Mouse (Mus musculus): ENCODE data around the gene Zfand2a. TPM values are rescaled to one million over a fixed set of nuclear protein-coding genes. Genes with fewer than 3 reads are reported as not detected.

Gene Zfand2a
- polyA plus RNA-seq, 1 experiment from 2014 or later = 9.1 TPM

- Histone ChIP-seq H3K4me3 (ENCODE audit: low read depth, low read length) (no peak overlapping the region), H3K4me2 (ENCODE audit: low read depth, severe bottlenecking) (no peak overlapping the region), H3K36me3 (ENCODE audit: control insufficient read depth, insufficient read depth, low read length) (no peaks in the 10 kb centered on the region), H3K27ac (replicated peaks; ENCODE audit: low read depth, low read length) (no peak overlapping the region), H3K27me3 (ENCODE audit: control insufficient read depth, insufficient read depth, low read length) (no peaks in the 10 kb centered on the region), H3K9me3 (ENCODE audit: control insufficient read depth, low read length) (no peaks in the 10 kb centered on the region), H3K4me1 (ENCODE audit: control insufficient read depth, insufficient read depth, low read length) (no peaks in the 10 kb centered on the region), H3K9ac (ENCODE audit: low read length) (no peak overlapping the region)
- DNase-seq (ENCODE audit: low spot score) (no peak), ATAC-seq (ENCODE audit: insufficient number of reproducible peaks, low FRiP score, low TSS enrichment, low read depth) (no peak)
- WGBS = 91% methylated on average over 8 of the region's 8 CpGs
Measured at GRCm38 (mm10) chr5:139445258-139445657, 39.1 kb downstream of the Zfand2a start.

- no peaks in the 10 kb centered on the region for H3K36me3 ChIP-seq (ENCODE audit: control insufficient read depth, insufficient read depth, low read length)
- H3K4me1 ChIP-seq (ENCODE audit: control insufficient read depth, insufficient read depth, low read length) = no peaks in the 10 kb centered on the region
- H3K27me3 ChIP-seq (ENCODE audit: control insufficient read depth, insufficient read depth, low read length) = no peaks in the 10 kb centered on the region
- H3K9ac ChIP-seq (ENCODE audit: low read length) = no peak overlapping the region
- WGBS = 74% methylated on average over 4 of the region's 4 CpGs
- DNase-seq (ENCODE audit: low spot score) = no peak
- no peaks in the 10 kb centered on the region for H3K9me3 ChIP-seq (ENCODE audit: control insufficient read depth, low read length)
- no peak for ATAC-seq (ENCODE audit: insufficient number of reproducible peaks, low FRiP score, low TSS enrichment, low read depth)
- H3K4me3 ChIP-seq (ENCODE audit: low read depth, low read length) = no peak overlapping the region
- no peak overlapping the region for H3K4me2 ChIP-seq (ENCODE audit: low read depth, severe bottlenecking)
- no peak overlapping the region for H3K27ac ChIP-seq (replicated peaks; ENCODE audit: low read depth, low read length)
Measured at GRCm38 (mm10) chr5:139442962-139443361, 41.4 kb downstream of the Zfand2a start.

- H3K4me3 ChIP-seq (ENCODE audit: low read depth, low read length) = no peak overlapping the region
- H3K9me3 ChIP-seq (ENCODE audit: control insufficient read depth, low read length) = no peaks in the 10 kb centered on the region
- DNase-seq (ENCODE audit: low spot score) (no peak), ATAC-seq (ENCODE audit: insufficient number of reproducible peaks, low FRiP score, low TSS enrichment, low read depth) (no peak)
- H3K4me1 ChIP-seq (ENCODE audit: control insufficient read depth, insufficient read depth, low read length) = no peaks in the 10 kb centered on the region
- no peaks in the 10 kb centered on the region for H3K27me3 ChIP-seq (ENCODE audit: control insufficient read depth, insufficient read depth, low read length)
- no peaks in the 10 kb centered on the region for H3K36me3 ChIP-seq (ENCODE audit: control insufficient read depth, insufficient read depth, low read length)
- H3K4me2 ChIP-seq (ENCODE audit: low read depth, severe bottlenecking) = no peak overlapping the region
- no peak overlapping the region; the same call in 1 of the 2 replicates for H3K9ac ChIP-seq (ENCODE audit: low read length)
- 89% methylated on average over 12 of the region's 12 CpGs for WGBS
- no peak overlapping the region for H3K27ac ChIP-seq (replicated peaks; ENCODE audit: low read depth, low read length)
Measured at GRCm38 (mm10) chr5:139442428-139442827, 41.9 kb downstream of the Zfand2a start.

DNA sequence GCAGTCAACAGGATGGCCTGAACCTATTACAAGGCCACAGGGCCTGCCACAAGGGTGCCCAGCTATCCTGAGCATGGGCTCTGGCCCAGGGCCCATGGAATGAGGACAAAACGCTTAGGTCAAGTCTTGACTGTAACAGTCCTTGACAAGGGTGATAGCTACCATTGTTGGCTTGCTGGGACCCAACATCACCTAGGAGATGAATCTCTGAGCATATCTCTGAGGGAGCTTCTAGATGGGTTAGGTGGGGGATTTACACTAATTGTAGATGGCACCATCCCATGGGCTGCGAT, 42.7 kb downstream of the Zfand2a start:
- Histone ChIP-seq H3K36me3 (ENCODE audit: control insufficient read depth, insufficient read depth, low read length) (no peaks in the 10 kb centered on the region), H3K9ac (ENCODE audit: low read length) (no peak overlapping the region), H3K4me1 (ENCODE audit: control insufficient read depth, insufficient read depth, low read length) (no peaks in the 10 kb centered on the region), H3K4me2 (ENCODE audit: low read depth, severe bottlenecking) (no peak overlapping the region), H3K27ac (replicated peaks; ENCODE audit: low read depth, low read length) (no peak overlapping the region), H3K27me3 (ENCODE audit: control insufficient read depth, insufficient read depth, low read length) (no peaks in the 10 kb centered on the region), H3K4me3 (ENCODE audit: low read depth, low read length) (no peak overlapping the region), H3K9me3 (ENCODE audit: control insufficient read depth, low read length) (no peaks in the 10 kb centered on the region)
- no peak for DNase-seq (ENCODE audit: low spot score)
- 94% methylated on average over 2 of the region's 2 CpGs for WGBS
- ATAC-seq (ENCODE audit: insufficient number of reproducible peaks, low FRiP score, low TSS enrichment, low read depth) = no peak

- Histone ChIP-seq H3K4me2 (ENCODE audit: low read depth, severe bottlenecking) (no peak overlapping the region), H3K4me3 (ENCODE audit: low read depth, low read length) (no peak overlapping the region), H3K27ac (replicated peaks; ENCODE audit: low read depth, low read length) (no peak overlapping the region), H3K4me1 (ENCODE audit: control insufficient read depth, insufficient read depth, low read length) (no peaks in the 10 kb centered on the region), H3K9ac (ENCODE audit: low read length) (no peak overlapping the region), H3K9me3 (ENCODE audit: control insufficient read depth, low read length) (no peaks in the 10 kb centered on the region), H3K36me3 (ENCODE audit: control insufficient read depth, insufficient read depth, low read length) (no peaks in the 10 kb centered on the region), H3K27me3 (ENCODE audit: control insufficient read depth, insufficient read depth, low read length) (no peaks in the 10 kb centered on the region)
- ATAC-seq (ENCODE audit: insufficient number of reproducible peaks, low FRiP score, low TSS enrichment, low read depth) = no peak
- DNase-seq (ENCODE audit: low spot score) = no peak
- 93% methylated on average over 11 of the region's 11 CpGs for WGBS
Measured at GRCm38 (mm10) chr5:139440926-139441725, 43.2 kb downstream of the Zfand2a start.

DNA sequence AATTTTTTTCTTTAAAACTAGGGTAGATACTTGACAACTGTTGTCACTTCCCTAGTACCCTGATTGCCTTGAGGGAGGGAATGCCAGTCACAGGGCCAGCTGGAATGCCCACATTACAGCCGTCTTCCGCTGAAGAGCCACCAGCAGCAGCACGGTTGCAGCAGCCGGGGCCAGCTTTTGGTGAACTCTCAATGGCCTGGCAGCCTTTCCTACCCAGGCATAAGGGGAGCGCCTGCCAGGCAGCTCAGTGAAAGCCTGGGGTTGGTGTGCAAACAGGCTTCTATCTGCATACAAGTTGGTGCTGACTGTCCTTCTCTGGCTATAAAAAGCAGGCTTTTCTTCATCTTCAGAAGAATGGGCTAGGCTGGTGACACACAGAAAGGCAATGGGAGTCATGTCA, 43.9 kb downstream of the Zfand2a start:
- no peak overlapping the region for H3K27ac ChIP-seq (replicated peaks; ENCODE audit: low read depth, low read length)
- 94% methylated on average over 5 of the region's 5 CpGs for WGBS
- H3K27me3 ChIP-seq (ENCODE audit: control insufficient read depth, insufficient read depth, low read length) = no peaks in the 10 kb centered on the region
- H3K9ac ChIP-seq (ENCODE audit: low read length) = no peak overlapping the region
- no peaks in the 10 kb centered on the region for H3K36me3 ChIP-seq (ENCODE audit: control insufficient read depth, insufficient read depth, low read length)
- no peaks in the 10 kb centered on the region for H3K9me3 ChIP-seq (ENCODE audit: control insufficient read depth, low read length)
- DNase-seq (ENCODE audit: low spot score) = no peak
- no peak overlapping the region for H3K4me3 ChIP-seq (ENCODE audit: low read depth, low read length)
- ATAC-seq (ENCODE audit: insufficient number of reproducible peaks, low FRiP score, low TSS enrichment, low read depth) = no peak
- H3K4me2 ChIP-seq (ENCODE audit: low read depth, severe bottlenecking) = no peak overlapping the region
- H3K4me1 ChIP-seq (ENCODE audit: control insufficient read depth, insufficient read depth, low read length) = no peaks in the 10 kb centered on the region

GRCm38 (mm10) chr5:139438440-139438839, 45.9 kb downstream of the Zfand2a start:
- no peaks in the 10 kb centered on the region for H3K9me3 ChIP-seq (ENCODE audit: control insufficient read depth, low read length)
- ATAC-seq (ENCODE audit: insufficient number of reproducible peaks, low FRiP score, low TSS enrichment, low read depth) (no peak), DNase-seq (ENCODE audit: low spot score) (no peak)
- no peak overlapping the region for H3K27ac ChIP-seq (replicated peaks; ENCODE audit: low read depth, low read length)
- WGBS = 92% methylated on average over 12 of the region's 12 CpGs
- no peak overlapping the region for H3K9ac ChIP-seq (ENCODE audit: low read length)
- H3K4me2 ChIP-seq (ENCODE audit: low read depth, severe bottlenecking) = no peak overlapping the region
- no peaks in the 10 kb centered on the region for H3K27me3 ChIP-seq (ENCODE audit: control insufficient read depth, insufficient read depth, low read length)
- no peak overlapping the region for H3K4me3 ChIP-seq (ENCODE audit: low read depth, low read length)
- no peaks in the 10 kb centered on the region for H3K36me3 ChIP-seq (ENCODE audit: control insufficient read depth, insufficient read depth, low read length)
- no peaks in the 10 kb centered on the region for H3K4me1 ChIP-seq (ENCODE audit: control insufficient read depth, insufficient read depth, low read length)

DNA sequence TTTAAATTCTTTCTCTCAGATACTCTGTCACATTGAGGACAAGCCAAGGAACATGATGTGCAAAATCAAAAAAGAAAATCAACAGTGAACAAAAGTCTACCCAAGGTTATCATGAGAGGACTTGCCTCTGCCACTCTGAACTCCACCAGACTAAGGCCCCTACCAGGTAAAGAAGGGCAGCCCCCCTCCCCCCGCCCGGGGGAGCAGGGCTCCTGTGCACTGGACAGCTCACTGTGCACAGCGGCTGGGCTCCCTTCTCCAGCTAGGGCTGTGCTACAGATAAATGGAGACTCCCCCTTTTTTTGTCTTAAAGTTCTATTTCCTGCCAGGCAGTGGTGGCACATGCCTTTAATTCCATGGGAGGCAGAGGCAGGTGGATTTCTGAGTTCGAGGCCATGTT, 46.6 kb downstream of the Zfand2a start:
- 87% methylated on average over 4 of the region's 4 CpGs for WGBS
- no peaks in the 10 kb centered on the region for H3K4me1 ChIP-seq (ENCODE audit: control insufficient read depth, insufficient read depth, low read length)
- H3K4me3 ChIP-seq (ENCODE audit: low read depth, low read length) = no peak overlapping the region
- H3K9ac ChIP-seq (ENCODE audit: low read length) = no peak overlapping the region
- H3K36me3 ChIP-seq (ENCODE audit: control insufficient read depth, insufficient read depth, low read length) = no peaks in the 10 kb centered on the region
- DNase-seq (ENCODE audit: low spot score) = no peak
- no peak for ATAC-seq (ENCODE audit: insufficient number of reproducible peaks, low FRiP score, low TSS enrichment, low read depth)
- no peak overlapping the region for H3K4me2 ChIP-seq (ENCODE audit: low read depth, severe bottlenecking)
- no peak overlapping the region for H3K27ac ChIP-seq (replicated peaks; ENCODE audit: low read depth, low read length)
- no peaks in the 10 kb centered on the region for H3K27me3 ChIP-seq (ENCODE audit: control insufficient read depth, insufficient read depth, low read length)
- H3K9me3 ChIP-seq (ENCODE audit: control insufficient read depth, low read length) = no peaks in the 10 kb centered on the region

DNA sequence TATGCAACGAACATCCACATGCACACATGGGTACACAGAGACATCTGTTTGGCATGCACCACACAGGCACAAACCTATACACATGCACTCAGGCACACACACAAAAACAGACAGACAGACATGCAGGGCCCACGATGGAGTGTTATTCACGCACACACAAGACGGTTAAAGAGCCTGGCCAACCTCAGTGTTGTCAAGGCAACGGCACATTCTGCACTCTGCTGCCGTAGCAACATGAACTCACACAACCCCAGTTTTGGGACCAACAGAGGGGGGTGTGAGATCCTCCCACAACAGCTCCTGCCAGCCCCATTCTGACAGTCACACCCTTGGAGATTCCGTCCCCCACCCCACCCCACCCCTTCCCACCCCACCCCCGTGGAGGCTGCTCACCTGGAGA, 49.4 kb downstream of the Zfand2a start:
- 73% methylated on average over 8 of the region's 8 CpGs for WGBS
- H3K9ac ChIP-seq (ENCODE audit: low read length) = no peak overlapping the region
- H3K9me3 ChIP-seq (ENCODE audit: control insufficient read depth, low read length) = no peaks in the 10 kb centered on the region
- no peak for ATAC-seq (ENCODE audit: insufficient number of reproducible peaks, low FRiP score, low TSS enrichment, low read depth)
- no peak overlapping the region for H3K27ac ChIP-seq (replicated peaks; ENCODE audit: low read depth, low read length)
- no peaks in the 10 kb centered on the region for H3K27me3 ChIP-seq (ENCODE audit: control insufficient read depth, insufficient read depth, low read length)
- no peak overlapping the region for H3K4me3 ChIP-seq (ENCODE audit: low read depth, low read length)
- no peaks in the 10 kb centered on the region for H3K4me1 ChIP-seq (ENCODE audit: control insufficient read depth, insufficient read depth, low read length)
- no peak overlapping the region for H3K4me2 ChIP-seq (ENCODE audit: low read depth, severe bottlenecking)
- no peak for DNase-seq (ENCODE audit: low spot score)
- H3K36me3 ChIP-seq (ENCODE audit: control insufficient read depth, insufficient read depth, low read length) = no peaks in the 10 kb centered on the region

Data from limb, embryonic 11.5 days (tissue).